Mouse (Mus musculus): Measurements from ENCODE around the gene Crb2.

GRCm38 (mm10) chr2:37796021-37796420 is 20.0 kb downstream of the Crb2 start:
- TF ChIP-seq CTCF (IDR thresholded peaks at IDR 0.05) (no peak), POLR2A (IDR thresholded peaks at IDR 0.05; ENCODE audit: insufficient read depth, low read depth, low read length) (no peak)

Measured in heart, adult 2 months (tissue).